Mouse (Mus musculus) midbrain, embryonic 10.5 days (tissue): ENCODE measurements around the gene Llph. TPM values are rescaled to one million over a fixed set of nuclear protein-coding genes. Genes with fewer than 3 reads are reported as not detected.

ENCODE experiments used
- DNase-seq: peaks from one replicate; pipeline ENCODE4 v3.0.0-alpha.2; 2017; ENCODE audit warnings: low spot score
- H3K27ac ChIP-seq: fragments of 300-500 bp; sonication (generic); replicated peaks from 2 replicates; pipeline ENCODE4 v1.5.1; 2016; ENCODE audit warnings: mild to moderate bottlenecking
- H3K27me3 ChIP-seq: fragments of 300-500 bp; sonication (generic); 2 replicates; pipeline ENCODE4 v1.6.1; 2016; ENCODE audit warnings: low read depth, mild to moderate bottlenecking; ENCODE audit not compliant: poor library complexity, severe bottlenecking
- H3K36me3 ChIP-seq: fragments of 300-500 bp; sonication (generic); 2 replicates; pipeline ENCODE4 v1.6.1; 2016; ENCODE audit warnings: mild to moderate bottlenecking, moderate library complexity
- H3K4me1 ChIP-seq: fragments of 300-500 bp; sonication (generic); 2 replicates; pipeline ENCODE4 v1.6.1; 2016
- H3K4me3 ChIP-seq: fragments of 300-500 bp; sonication (generic); 2 replicates; pipeline ENCODE4 v1.5.1; 2016; ENCODE audit warnings: mild to moderate bottlenecking, moderate library complexity
- H3K9me3 ChIP-seq: fragments of 300-500 bp; sonication (generic); replicated peaks from 2 replicates; pipeline ENCODE4 v1.6.1; 2016; ENCODE audit warnings: mild to moderate bottlenecking
- WGBS: fragments of 180-500 bp; shearing (Covaris S2); methylation state at CpG from one replicate; pipeline ENCODE4 v1.1.7; 2016; 5-methylcytosine and 5-hydroxymethylcytosine counted together
- polyA plus RNA-seq: library from polyadenylated mRNA; unstranded; fragments of >200 nt; fragmentation: Nextera tagmentation; extraction: Ambion mirVana; gene quantifications from 2 replicates; pipeline ENCODE4 v1.2.1, GENCODE M21; 2016

Gene Llph
- polyA plus RNA-seq, 1 experiment from 2014 or later: 65.7 TPM

- no peak overlapping the region for H3K4me3 ChIP-seq
- 95% methylated on average over 13 of the region's 13 CpGs for WGBS
- peaks cover 37% of the 10 kb centered on the region for H3K4me1 ChIP-seq
- H3K9me3 ChIP-seq: no peaks in the 10 kb centered on the region; the same call in 1 of the 2 replicates
- peaks cover 6% of the 10 kb centered on the region; the same call in 1 of the 2 replicates for H3K27me3 ChIP-seq
- H3K36me3 ChIP-seq: no peaks in the 10 kb centered on the region
- H3K27ac ChIP-seq: no peak overlapping the region
- DNase-seq: no peak
These were observed 43.1 kb downstream of the Llph start for GRCm38 (mm10) chr10:120269946-120270345.

- peaks cover 6% of the 10 kb centered on the region; the same call in 1 of the 2 replicates for H3K27me3 ChIP-seq
- no peak overlapping the region for H3K4me3 ChIP-seq
- H3K27ac ChIP-seq: no peak overlapping the region
- H3K36me3 ChIP-seq: no peaks in the 10 kb centered on the region
- no peaks in the 10 kb centered on the region for H3K9me3 ChIP-seq
- peaks cover 44% of the 10 kb centered on the region for H3K4me1 ChIP-seq
- 84% methylated on average over 4 of the region's 4 CpGs for WGBS
- DNase-seq: no peak
These were observed 43.9 kb downstream of the Llph start for GRCm38 (mm10) chr10:120270777-120271176.

DNA sequence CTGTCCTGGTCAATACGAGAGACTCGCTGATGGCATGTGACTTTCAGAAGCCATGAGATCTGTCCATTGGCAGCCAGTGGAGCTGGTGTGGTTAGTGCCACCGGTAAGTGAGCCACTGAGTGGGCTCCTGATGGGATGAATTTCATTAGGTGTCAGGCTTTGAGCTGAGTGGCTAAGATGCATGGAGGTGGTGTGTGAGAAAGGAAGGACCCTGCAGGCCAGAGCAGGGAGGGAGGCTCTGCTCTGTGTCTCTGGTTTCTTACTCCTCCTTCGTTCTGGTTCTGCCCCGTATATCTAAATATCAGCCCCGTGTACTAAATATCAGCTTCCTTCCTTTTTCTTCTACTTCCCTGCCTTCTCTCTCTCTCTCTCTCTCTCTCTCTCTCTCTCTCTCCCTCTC, 44.4 kb downstream of the Llph start:
- WGBS: 80% methylated on average over 6 of the region's 6 CpGs
- peaks cover 6% of the 10 kb centered on the region; the same call in 1 of the 2 replicates for H3K27me3 ChIP-seq
- peaks cover 47% of the 10 kb centered on the region for H3K4me1 ChIP-seq
- H3K9me3 ChIP-seq: no peaks in the 10 kb centered on the region
- peak overlapping the region; percentile 48; the same call in 1 of the 2 replicates for H3K4me3 ChIP-seq
- H3K36me3 ChIP-seq: no peaks in the 10 kb centered on the region
- peak overlapping the region; percentile 77 for H3K27ac ChIP-seq
- DNase-seq: no peak

GRCm38 (mm10) chr10:120271879-120272269, 45.0 kb downstream of the Llph start:
- Histone ChIP-seq H3K9me3 (no peaks in the 10 kb centered on the region), H3K4me1 (peaks cover 51% of the 10 kb centered on the region), H3K36me3 (no peaks in the 10 kb centered on the region), H3K27me3 (peaks cover 6% of the 10 kb centered on the region; the same call in 1 of the 2 replicates), H3K27ac (peak overlapping the region; percentile 77), H3K4me3 (peak overlapping the region; percentile 48)
- 25% methylated on average over 10 of the region's 11 CpGs for WGBS
- DNase-seq: no peak

DNA sequence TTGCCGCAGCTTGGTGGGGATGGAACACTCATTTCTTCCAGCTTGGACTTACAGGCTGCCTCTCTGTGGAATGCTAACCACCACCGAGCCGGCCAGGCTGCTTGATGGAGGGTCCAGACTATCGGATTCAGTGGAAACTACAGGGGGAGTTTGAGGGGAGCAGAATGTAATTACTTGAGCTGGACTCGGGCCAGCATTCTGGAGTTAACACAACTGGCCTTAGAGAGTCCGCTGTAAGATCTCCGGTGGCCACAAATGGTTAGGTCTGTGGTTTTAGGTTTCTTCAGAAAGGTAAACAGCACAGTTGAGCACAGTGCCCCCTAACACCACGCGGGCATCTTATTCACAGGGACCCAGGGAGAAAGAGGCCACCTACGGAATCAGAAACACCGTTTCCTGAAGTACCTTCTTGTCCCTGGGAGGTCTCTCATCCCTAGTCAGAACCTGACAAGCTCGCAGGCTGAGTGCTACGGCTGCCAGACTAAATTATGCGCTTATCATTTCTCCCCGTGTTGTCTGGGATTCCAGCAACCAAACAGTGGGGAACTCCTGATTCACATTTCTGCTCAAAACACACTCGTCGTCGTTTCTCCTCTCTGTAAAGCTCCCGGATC, 45.5 kb downstream of the Llph start:
- Histone ChIP-seq H3K4me3 (peak overlapping the region; percentile 48), H3K36me3 (no peaks in the 10 kb centered on the region), H3K4me1 (peaks cover 51% of the 10 kb centered on the region), H3K9me3 (no peaks in the 10 kb centered on the region), H3K27me3 (peaks cover 6% of the 10 kb centered on the region; the same call in 1 of the 2 replicates), H3K27ac (peak overlapping the region; percentile 77)
- WGBS: 19% methylated on average over 19 of the region's 19 CpGs
- DNase-seq: peak; percentile 63

GRCm38 (mm10) chr10:120273335-120273734, 46.5 kb downstream of the Llph start:
- no peak for DNase-seq
- Histone ChIP-seq H3K9me3 (no peaks in the 10 kb centered on the region), H3K36me3 (no peaks in the 10 kb centered on the region), H3K4me1 (peaks cover 51% of the 10 kb centered on the region), H3K27me3 (peaks cover 6% of the 10 kb centered on the region; the same call in 1 of the 2 replicates), H3K27ac (no peak overlapping the region), H3K4me3 (no peak overlapping the region)
- 82% methylated on average over 7 of the region's 7 CpGs for WGBS

- H3K9me3 ChIP-seq: no peaks in the 10 kb centered on the region
- H3K27me3 ChIP-seq: no peaks in the 10 kb centered on the region
- 90% methylated on average over 12 of the region's 12 CpGs for WGBS
- DNase-seq: no peak
- H3K4me1 ChIP-seq: peaks cover 22% of the 10 kb centered on the region
- H3K36me3 ChIP-seq: no peaks in the 10 kb centered on the region
- H3K4me3 ChIP-seq: no peak overlapping the region
- no peak overlapping the region for H3K27ac ChIP-seq
These were observed 52.7 kb downstream of the Llph start for GRCm38 (mm10) chr10:120279482-120280128.

DNA sequence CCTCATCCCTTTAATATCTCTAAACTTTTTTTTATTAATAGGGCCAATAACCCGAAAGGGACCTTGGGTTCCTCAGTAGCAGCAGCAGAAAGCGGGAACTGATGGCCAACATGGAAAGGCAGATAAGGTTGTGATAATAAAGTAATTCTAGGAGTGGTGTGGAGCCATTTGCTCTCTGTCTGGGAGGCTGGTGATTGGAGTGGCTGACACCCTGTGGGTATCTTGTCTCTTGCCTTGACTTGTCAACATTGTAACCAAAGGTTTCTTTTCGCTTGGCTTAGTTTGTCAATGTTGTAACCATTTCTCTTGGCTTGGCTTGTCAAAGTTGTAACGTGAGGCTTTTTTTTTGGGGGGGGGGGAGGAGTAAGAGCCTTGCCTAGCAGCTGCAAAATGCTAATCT, 53.5 kb downstream of the Llph start:
- Histone ChIP-seq H3K27ac (no peak overlapping the region), H3K27me3 (no peaks in the 10 kb centered on the region), H3K9me3 (no peaks in the 10 kb centered on the region), H3K4me1 (peaks cover 15% of the 10 kb centered on the region), H3K4me3 (no peak overlapping the region), H3K36me3 (no peaks in the 10 kb centered on the region)
- DNase-seq: no peak
- WGBS: 74% methylated on average over 4 of the region's 4 CpGs

- Histone ChIP-seq H3K4me3 (no peak overlapping the region), H3K27me3 (no peaks in the 10 kb centered on the region), H3K4me1 (peaks cover 6% of the 10 kb centered on the region), H3K36me3 (no peaks in the 10 kb centered on the region), H3K9me3 (no peaks in the 10 kb centered on the region), H3K27ac (no peak overlapping the region)
- WGBS: 92% methylated on average over 5 of the region's 5 CpGs
- DNase-seq: no peak
These were observed 54.8 kb downstream of the Llph start for GRCm38 (mm10) chr10:120281700-120282099.

Other genes with a start within 250 kb of the Llph start
- 5.2 and 6.1 TPM in 2 replicates for gene Helb, start 114.1 kb upstream of the Llph start, polyA plus RNA-seq
- 93.2 and 93.3 TPM in 2 replicates for gene Tmbim4, start 25.5 kb upstream of the Llph start, polyA plus RNA-seq
- 0.44 and 0.73 TPM in 2 replicates for gene Irak3, start 24.9 kb upstream of the Llph start, polyA plus RNA-seq
- gene Hmga2, start 249.4 kb downstream of the Llph start, polyA plus RNA-seq: 28.9 and 44.4 TPM in 2 replicates